ENCODE assay signal across 9 mouse cellular contexts in genomic region chr12:89530679-89531350, GRCm38 (mm10).
A peak's percentile ranks its signal among the peaks of the same experiment; 100 is the strongest.
DNase-seq lines count a peak whose midpoint lies in the region; ATAC-seq and TF ChIP-seq lines count a peak whose summit lies in the region.
"Had no signal": no experiment of that assay in that cellular context is flagged by ENCODE, and none has a peak within 500 bp of the region (broad histone marks: within the 10 kb centered on the region; RNA-seq: fewer than 3 reads in every experiment).

No protein-coding gene starts in this region.

- peak; percentile 65 for DNase-seq in midbrain, embryonic 10.5 days (ENCODE audit: low spot score)
- peak; percentile 57 for DNase-seq in embryonic facial prominence, embryonic 11.5 days (ENCODE audit: low spot score)
- DNase-seq in thymus, adult 18-20 months, result no peak
- DNase-seq in thymus, adult 2 months, result no peak
- DNase-seq in gastrocnemius, postnatal 14 days, result no peak

- ATAC-seq in midbrain, embryonic 16.5 days, result no peak
- ATAC-seq in embryonic facial prominence, embryonic 11.5 days (replicated peaks; ENCODE audit: insufficient number of reproducible peaks, low FRiP score, low TSS enrichment, low read depth), result peak; percentile 62; the same call in 1 of the 2 replicates
- ATAC-seq in hindbrain, embryonic 16.5 days, result peak; percentile 64; the same call in 1 of the 2 replicates

- H3K4me1 ChIP-seq in midbrain, embryonic 10.5 days, result peaks cover 17% of the 10 kb centered on the region
- no peaks in the 10 kb centered on the region for H3K4me1 ChIP-seq in midbrain, embryonic 16.5 days (ENCODE audit: control insufficient read depth, insufficient read depth, low read length)
- H3K4me1 ChIP-seq in embryonic facial prominence, embryonic 11.5 days (ENCODE audit: control insufficient read depth, insufficient read depth, low read length), result no peaks in the 10 kb centered on the region
- no peaks in the 10 kb centered on the region for H3K4me1 ChIP-seq in hindbrain, embryonic 16.5 days (ENCODE audit: control insufficient read depth, insufficient read depth, low read depth, low read length)
- H3K4me1 ChIP-seq in thymus, adult 2 months (replicated peaks; ENCODE audit: control insufficient read depth, insufficient read depth, low read length), result no peaks in the 10 kb centered on the region
- H3K4me1 ChIP-seq: limb, embryonic 15.5 days had no signal

- no peak overlapping the region for H3K4me2 ChIP-seq in midbrain, embryonic 16.5 days (ENCODE audit: low read length)
- H3K4me2 ChIP-seq in embryonic facial prominence, embryonic 11.5 days (ENCODE audit: low read depth, low read length), result no peak overlapping the region
- no peak overlapping the region for H3K4me2 ChIP-seq in hindbrain, embryonic 16.5 days (ENCODE audit: low read length)
- H3K4me2 ChIP-seq: limb, embryonic 15.5 days had no signal

- no peaks in the 10 kb centered on the region for H3K36me3 ChIP-seq in midbrain, embryonic 10.5 days
- H3K36me3 ChIP-seq in midbrain, embryonic 16.5 days (ENCODE audit: control insufficient read depth, insufficient read depth, low read length), result no peaks in the 10 kb centered on the region
- H3K36me3 ChIP-seq in embryonic facial prominence, embryonic 11.5 days (replicated peaks; ENCODE audit: control insufficient read depth, insufficient read depth, low read depth, low read length), result no peaks in the 10 kb centered on the region
- no peaks in the 10 kb centered on the region for H3K36me3 ChIP-seq in hindbrain, embryonic 16.5 days (ENCODE audit: control insufficient read depth, insufficient read depth, low read length)
- H3K36me3 ChIP-seq in thymus, adult 2 months (ENCODE audit: control insufficient read depth, insufficient read depth, low read length), result no peaks in the 10 kb centered on the region
- H3K36me3 ChIP-seq: limb, embryonic 15.5 days had no signal

- no peak for TF ChIP-seq POLR2A in thymus, adult 2 months (IDR thresholded peaks at IDR 0.05; ENCODE audit: control insufficient read depth, extremely low read depth, insufficient read depth, low read length, poor library complexity)

- no peak overlapping the region for H3K9ac ChIP-seq in midbrain, embryonic 16.5 days (ENCODE audit: low read depth, low read length)
- H3K9ac ChIP-seq in embryonic facial prominence, embryonic 11.5 days (replicated peaks; ENCODE audit: low read length), result no peak overlapping the region
- no peak overlapping the region for H3K9ac ChIP-seq in hindbrain, embryonic 16.5 days (ENCODE audit: low read depth, low read length)
- H3K9ac ChIP-seq: limb, embryonic 15.5 days had no signal

- H3K27me3 ChIP-seq in midbrain, embryonic 10.5 days (ENCODE audit: low read depth, poor library complexity, severe bottlenecking), result peaks cover 5% of the 10 kb centered on the region; the same call in 1 of the 2 replicates
- no peaks in the 10 kb centered on the region for H3K27me3 ChIP-seq in midbrain, embryonic 16.5 days (ENCODE audit: control insufficient read depth, insufficient read depth, low read depth, low read length)
- no peaks in the 10 kb centered on the region for H3K27me3 ChIP-seq in embryonic facial prominence, embryonic 11.5 days (ENCODE audit: control insufficient read depth, insufficient read depth, low read length)
- no peaks in the 10 kb centered on the region for H3K27me3 ChIP-seq in hindbrain, embryonic 16.5 days (replicated peaks; ENCODE audit: control insufficient read depth, insufficient read depth, low read length)
- no peaks in the 10 kb centered on the region for H3K27me3 ChIP-seq in thymus, adult 2 months (ENCODE audit: control insufficient read depth, insufficient read depth, low read length)
- H3K27me3 ChIP-seq: limb, embryonic 15.5 days had no signal

- intact Hi-C loops in gastrocnemius, postnatal 14 days (cut with DNase I; ENCODE audit: low total_unique reads), result no loop called here

- H3K9me3 ChIP-seq in midbrain, embryonic 10.5 days (replicated peaks), result no peaks in the 10 kb centered on the region
- no peaks in the 10 kb centered on the region for H3K9me3 ChIP-seq in midbrain, embryonic 16.5 days (replicated peaks; ENCODE audit: control insufficient read depth, low read length, poor library complexity, severe bottlenecking)
- no peaks in the 10 kb centered on the region for H3K9me3 ChIP-seq in embryonic facial prominence, embryonic 11.5 days (replicated peaks; ENCODE audit: control insufficient read depth, low read length)
- no peaks in the 10 kb centered on the region for H3K9me3 ChIP-seq in hindbrain, embryonic 16.5 days (ENCODE audit: control insufficient read depth, low read length)
- H3K9me3 ChIP-seq: limb, embryonic 15.5 days had no signal

- TF ChIP-seq CTCF in thymus, adult 2 months (IDR thresholded peaks at IDR 0.05; ENCODE audit: borderline replicate concordance, control insufficient read depth, extremely low read depth, insufficient read depth, low read length, poor library complexity), result no peak

- WGBS in midbrain, embryonic 10.5 days, result 5% methylated on average over 4 of the region's 4 CpGs
- 4% methylated on average over 4 of the region's 4 CpGs for WGBS in midbrain, embryonic 16.5 days
- WGBS in embryonic facial prominence, embryonic 11.5 days, result 14% methylated on average over 4 of the region's 4 CpGs
- WGBS in hindbrain, embryonic 16.5 days, result 10% methylated on average over 4 of the region's 4 CpGs
- WGBS in thymus, adult 2 months, result 37% methylated on average over 4 of the region's 4 CpGs

- no peak overlapping the region for H3K4me3 ChIP-seq in midbrain, embryonic 10.5 days
- H3K4me3 ChIP-seq in midbrain, embryonic 16.5 days (ENCODE audit: low read depth, low read length), result no peak overlapping the region
- no peak overlapping the region for H3K4me3 ChIP-seq in embryonic facial prominence, embryonic 11.5 days (ENCODE audit: low read depth, low read length)
- H3K4me3 ChIP-seq in hindbrain, embryonic 16.5 days (ENCODE audit: low read length), result no peak overlapping the region
- H3K4me3 ChIP-seq in thymus, adult 2 months (ENCODE audit: control insufficient read depth, insufficient read depth, low read length), result no peak overlapping the region
- H3K4me3 ChIP-seq: limb, embryonic 15.5 days; myocyte had no signal

- no peak overlapping the region for H3K27ac ChIP-seq in midbrain, embryonic 10.5 days (replicated peaks)
- H3K27ac ChIP-seq in midbrain, embryonic 16.5 days (ENCODE audit: low read length), result no peak overlapping the region
- H3K27ac ChIP-seq in embryonic facial prominence, embryonic 11.5 days (replicated peaks; ENCODE audit: low read depth, low read length), result no peak overlapping the region
- H3K27ac ChIP-seq in hindbrain, embryonic 16.5 days (ENCODE audit: low read depth, low read length), result no peak overlapping the region
- H3K27ac ChIP-seq in thymus, adult 2 months (ENCODE audit: control insufficient read depth, insufficient read depth, low read length), result no peak overlapping the region
- H3K27ac ChIP-seq: limb, embryonic 15.5 days had no signal

Comparison
In these comparisons a context has a peak if more than half of its experiments do, and no peak if none do; other contexts are left out.
1. DNase-seq: peak in midbrain, embryonic 10.5 days (single experiment) and embryonic facial prominence, embryonic 11.5 days (single experiment); none in thymus, adult 18-20 months (0 of 2), thymus, adult 2 months (single experiment) and gastrocnemius, postnatal 14 days (single experiment).